ENCODE assay signal across 13 mouse cellular contexts in the genomic region with DNA sequence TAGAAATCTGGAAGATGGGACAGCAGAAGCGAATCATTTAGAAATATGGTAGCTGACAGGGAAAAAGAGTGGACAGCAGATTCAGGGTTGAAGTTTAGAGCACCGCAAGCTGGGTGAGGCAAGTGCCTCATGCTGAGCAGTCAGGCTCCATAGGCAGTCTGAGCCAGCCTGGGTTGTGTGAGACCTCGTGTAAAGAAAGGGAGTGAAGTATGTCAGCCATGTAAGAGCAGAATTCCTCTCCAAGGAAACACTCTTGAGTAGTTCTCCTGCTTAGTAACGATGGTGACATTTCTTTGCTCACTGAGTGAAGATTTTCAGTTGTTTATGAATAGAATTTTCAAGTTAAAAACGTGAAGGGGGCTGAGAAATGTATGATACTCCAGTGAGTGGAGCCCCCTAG.
"Had no signal": no experiment of that assay in that cellular context is flagged by ENCODE, and none has a peak within 500 bp of the region (broad histone marks: within the 10 kb centered on the region; RNA-seq: fewer than 3 reads in every experiment).

No protein-coding gene starts in this region.

- DNase-seq: liver, embryonic 13.5 days; liver, postnatal 0 days; right cerebral cortex, postnatal 14 days; thymus, adult 2 months; thymus, postnatal 25 days; thymus, postnatal 4 days had no signal

- H3K4me1 ChIP-seq: liver, embryonic 13.5 days; liver, embryonic 15.5 days; neural tube, embryonic 12.5 days had no signal

- H3K4me3 ChIP-seq: liver, embryonic 13.5 days; liver, embryonic 15.5 days; lung, embryonic 15.5 days; megakaryocyte, embryonic 14.5 days; midbrain, embryonic 13.5 days; midbrain, embryonic 15.5 days; neural tube, embryonic 12.5 days; stomach, embryonic 15.5 days had no signal
